ENCODE assay signal across 8 mouse cellular contexts in the genomic region with DNA sequence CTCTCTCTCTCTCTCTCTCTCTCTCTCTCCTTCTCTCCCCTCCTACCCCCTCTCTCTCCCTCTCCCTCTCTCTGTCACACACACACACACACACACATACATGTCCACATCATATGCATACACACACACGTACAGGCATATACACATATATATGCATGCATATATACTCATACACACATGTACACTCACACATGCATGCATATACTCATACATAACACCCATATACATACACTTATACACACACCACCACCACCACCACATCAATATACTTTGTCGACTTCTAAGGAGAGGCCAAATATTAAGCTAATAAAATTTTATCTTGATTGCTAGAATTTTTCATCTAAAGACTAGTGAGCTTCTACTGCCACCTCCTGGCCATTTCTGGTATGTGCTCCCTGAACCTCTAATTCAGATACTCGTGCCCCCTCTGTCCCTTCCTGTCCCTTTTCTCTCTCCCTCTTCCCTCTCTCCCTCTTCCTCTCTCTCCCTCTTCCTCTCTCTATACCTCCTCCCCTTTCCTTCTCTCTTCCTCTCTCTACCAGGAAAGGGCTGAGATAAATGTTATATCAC. TPM values are rescaled to one million over a fixed set of nuclear protein-coding genes. Genes with fewer than 3 reads are reported as not detected.
DNase-seq lines count a peak whose midpoint lies in the region; ATAC-seq and TF ChIP-seq lines count a peak whose summit lies in the region.

No protein-coding gene starts in this region.

- H3K9me3 ChIP-seq in lung, postnatal 0 days (ENCODE audit: low read length), result no peaks in the 10 kb centered on the region

- H3K4me1 ChIP-seq in lung, postnatal 0 days (ENCODE audit: insufficient read depth, low read depth, low read length), result no peaks in the 10 kb centered on the region

- no peaks in the 10 kb centered on the region for H3K36me3 ChIP-seq in lung, postnatal 0 days (ENCODE audit: insufficient read depth, low read length)

- H3K4me3 ChIP-seq in lung, postnatal 0 days (ENCODE audit: low read depth, low read length), result no peak overlapping the region

- TF ChIP-seq EP300 in lung, postnatal 0 days (IDR thresholded peaks at IDR 0.05), result no peak

- TF ChIP-seq CTCF in lung, postnatal 0 days (IDR thresholded peaks at IDR 0.05), result peak; percentile 82

- WGBS in lung, postnatal 0 days, result 35% methylated on average over 3 of the region's 3 CpGs

- DNase-seq in adrenal gland, adult 18-20 months (ENCODE audit: low spot score in 2 of 2), result peak; percentile 53 to 62
- no peak for DNase-seq in adrenal gland, postnatal 4 days (ENCODE audit: low spot score in 2 of 2)
- peak; percentile 9 to 24 for DNase-seq in urinary bladder, adult 18-20 months (ENCODE audit: low spot score in 2 of 2)
- no peak for DNase-seq in urinary bladder, postnatal 4 days (ENCODE audit: low spot score in 2 of 2)
- DNase-seq in embryo, embryonic 10 days (ENCODE audit: low spot score), result peak; percentile 66
- DNase-seq in kidney, adult 9 months, result peak; percentile 69
- peak; percentile 57 for DNase-seq in lung, postnatal 0 days (ENCODE audit: low spot score)
- peak; percentile 67 to 75 for DNase-seq in right cerebral cortex, adult 2 months (ENCODE audit: low spot score in 2 of 2)

- no peaks in the 10 kb centered on the region for H3K27me3 ChIP-seq in lung, postnatal 0 days (replicated peaks; ENCODE audit: insufficient read depth, low read length)

- H3K27ac ChIP-seq in lung, postnatal 0 days (ENCODE audit: low read length), result no peak overlapping the region

- H3K4me2 ChIP-seq in lung, postnatal 0 days (replicated peaks; ENCODE audit: low read depth, low read length), result no peak overlapping the region

- H3K9ac ChIP-seq in lung, postnatal 0 days (replicated peaks; ENCODE audit: low read depth), result no peak overlapping the region

- ATAC-seq in lung, postnatal 0 days, result no peak

RNA-seq across cellular contexts. Expression of gene Hhat, which starts 59.2 kb away (rescaled TPM):
- 1 to 10 TPM; 2.7 to 4.8 TPM for total RNA-seq in adrenal gland, adult 18-20 months (2021)
- 10 to 100 TPM; 14.4 to 15.1 TPM for total RNA-seq in adrenal gland, postnatal 4 days (2021)
- 2.4 and 3.5 TPM in 2 replicates for polyA plus RNA-seq in lung, postnatal 0 days (2015; fragmentation: Nextera tagmentation; extraction: Ambion mirVana)

Comparison
In these comparisons a context has a peak if more than half of its experiments do, and no peak if none do; other contexts are left out.
1. DNase-seq: peak in adrenal gland, adult 18-20 months (2 of 2), urinary bladder, adult 18-20 months (2 of 2), embryo, embryonic 10 days (single experiment), kidney, adult 9 months (single experiment), lung, postnatal 0 days (single experiment) and right cerebral cortex, adult 2 months (2 of 2); none in adrenal gland, postnatal 4 days (0 of 2) and urinary bladder, postnatal 4 days (0 of 2).